Comparison of ENCODE assay signal across 20 mouse cellular contexts in the genomic region with DNA sequence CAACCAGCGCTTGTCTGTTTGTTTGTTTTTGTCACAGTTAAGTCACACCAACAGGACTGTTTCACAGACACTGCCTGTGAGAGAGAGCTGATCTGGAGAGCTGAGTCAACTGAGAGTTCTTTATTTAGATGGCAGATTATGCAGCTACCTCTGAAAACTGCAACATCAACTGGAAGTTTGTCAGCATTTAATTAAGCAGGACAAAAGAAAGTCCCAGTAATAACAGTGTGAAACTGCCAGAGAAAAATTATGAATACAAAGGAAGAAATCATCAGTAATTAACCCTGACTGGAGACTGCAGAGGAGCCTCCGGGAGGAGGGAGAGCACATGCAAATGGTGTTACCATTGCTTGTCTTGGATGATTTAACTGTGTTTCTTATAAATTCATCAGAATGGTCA.
DNase-seq lines count a peak whose midpoint lies in the region; ATAC-seq and TF ChIP-seq lines count a peak whose summit lies in the region.
"Had no signal": no experiment of that assay in that cellular context is flagged by ENCODE, and none has a peak within 500 bp of the region (broad histone marks: within the 10 kb centered on the region; RNA-seq: fewer than 3 reads in every experiment).

No protein-coding gene starts in this region.

- intact Hi-C loops in left cerebral cortex, adult 2 months (cut with DNase I) = no loop called here
- intact Hi-C loops in gastrocnemius, postnatal 14 days (cut with DNase I; ENCODE audit: low total_unique reads) = no loop called here

- no peaks in the 10 kb centered on the region for H3K36me3 ChIP-seq in forebrain, embryonic 15.5 days
- H3K36me3 ChIP-seq in forebrain, embryonic 10.5 days (replicated peaks) = no peaks in the 10 kb centered on the region
- H3K36me3 ChIP-seq: embryonic facial prominence, embryonic 15.5 days; heart, embryonic 13.5 days; hindbrain, embryonic 15.5 days had no signal

- 24% methylated on average over 2 of the region's 2 CpGs for WGBS in forebrain, embryonic 15.5 days
- WGBS in forebrain, embryonic 10.5 days = 71% methylated on average over 2 of the region's 2 CpGs

- H3K9me3 ChIP-seq in forebrain, embryonic 15.5 days = no peaks in the 10 kb centered on the region
- H3K9me3 ChIP-seq in forebrain, embryonic 10.5 days = no peaks in the 10 kb centered on the region
- H3K9me3 ChIP-seq: embryonic facial prominence, embryonic 15.5 days; heart, embryonic 13.5 days; hindbrain, embryonic 15.5 days had no signal

- no peak for TF ChIP-seq CTCF in brain, embryonic 14.5 days (IDR thresholded peaks at IDR 0.05; ENCODE audit: borderline replicate concordance, extremely low read depth, insufficient read depth, insufficient read length)
- TF ChIP-seq CTCF in left cerebral cortex, adult 2 months (IDR thresholded peaks at IDR 0.05) = no peak

- H3K4me3 ChIP-seq in forebrain, embryonic 15.5 days = no peak overlapping the region
- no peak overlapping the region for H3K4me3 ChIP-seq in forebrain, embryonic 10.5 days
- no peak overlapping the region for H3K4me3 ChIP-seq in left cerebral cortex, adult 2 months
- H3K4me3 ChIP-seq: embryonic facial prominence, embryonic 15.5 days; erythroblast, embryonic 14.5 days; gastrocnemius, adult 2 months; heart, embryonic 13.5 days; hindbrain, embryonic 15.5 days had no signal

- H3K27ac ChIP-seq in forebrain, embryonic 15.5 days (replicated peaks) = no peak overlapping the region
- H3K27ac ChIP-seq in forebrain, embryonic 10.5 days = no peak overlapping the region
- H3K27ac ChIP-seq in left cerebral cortex, adult 2 months = no peak overlapping the region
- H3K27ac ChIP-seq: embryonic facial prominence, embryonic 15.5 days; gastrocnemius, adult 2 months; heart, embryonic 13.5 days; hindbrain, embryonic 15.5 days had no signal

- no peak overlapping the region for H3K4me2 ChIP-seq in forebrain, embryonic 15.5 days (replicated peaks)
- H3K4me2 ChIP-seq: embryonic facial prominence, embryonic 15.5 days; heart, embryonic 13.5 days; hindbrain, embryonic 15.5 days had no signal

- no peaks in the 10 kb centered on the region for H3K4me1 ChIP-seq in forebrain, embryonic 15.5 days
- no peaks in the 10 kb centered on the region for H3K4me1 ChIP-seq in forebrain, embryonic 10.5 days
- H3K4me1 ChIP-seq: embryonic facial prominence, embryonic 15.5 days; heart, embryonic 13.5 days; hindbrain, embryonic 15.5 days had no signal

- no peak for DNase-seq in forebrain, embryonic 10.5 days (ENCODE audit: extremely low spot score, low spot score)
- peak; percentile 59 for DNase-seq in brain, embryonic 14.5 days (ENCODE audit: low read depth)
- peak; percentile 2 for DNase-seq in retina, embryonic 14.5 days (ENCODE audit: low spot score)
- no peak for DNase-seq in left cerebral cortex, adult 2 months (ENCODE audit: extremely low spot score in 1 of 2, low spot score in 2 of 2)
- no peak for DNase-seq in gastrocnemius, postnatal 14 days
- DNase-seq: adrenal gland, postnatal 10 days; cerebellum, adult 8-10 months; cerebellum, postnatal 14 days; embryo, embryonic 11 days; gastrocnemius, adult 2 months; gastrocnemius, postnatal 36 days; heart, adult 11 months; heart, postnatal 36 days had no signal

- H3K9ac ChIP-seq in forebrain, embryonic 15.5 days (replicated peaks) = no peak overlapping the region
- H3K9ac ChIP-seq: embryonic facial prominence, embryonic 15.5 days; heart, embryonic 13.5 days; hindbrain, embryonic 15.5 days had no signal

- ATAC-seq in forebrain, embryonic 15.5 days (replicated peaks) = peak; percentile 78
- ATAC-seq: intestine, embryonic 16.5 days had no signal

- no peaks in the 10 kb centered on the region for H3K27me3 ChIP-seq in forebrain, embryonic 15.5 days
- H3K27me3 ChIP-seq in forebrain, embryonic 10.5 days (ENCODE audit: poor library complexity, severe bottlenecking) = no peaks in the 10 kb centered on the region
- H3K27me3 ChIP-seq: CH12.LX; embryonic facial prominence, embryonic 15.5 days; heart, embryonic 13.5 days; hindbrain, embryonic 15.5 days had no signal

- no peak for TF ChIP-seq POLR2A in brain, embryonic 14.5 days (IDR thresholded peaks at IDR 0.05; ENCODE audit: borderline replicate concordance, extremely low read depth, insufficient read depth, insufficient read length, poor library complexity, severe bottlenecking)

Comparison
In these comparisons a context has a peak if more than half of its experiments do, and no peak if none do; other contexts are left out.
1. DNase-seq: peak in brain, embryonic 14.5 days (single experiment) and retina, embryonic 14.5 days (single experiment); none in forebrain, embryonic 10.5 days (single experiment), left cerebral cortex, adult 2 months (0 of 2) and gastrocnemius, postnatal 14 days (single experiment).